Mouse (Mus musculus) brain, embryonic 14.5 days (tissue): ENCODE data around the gene Slc1a2. TPM values are rescaled to one million over a fixed set of nuclear protein-coding genes. Genes with fewer than 3 reads are reported as not detected.
A peak's percentile ranks its signal among the peaks of the same experiment; 100 is the strongest.

Experiments
- DNase-seq: peaks from one replicate; pipeline ENCODE4 v3.0.0-alpha.2; 2011; ENCODE audit warnings: low read depth
- CTCF ChIP-seq: fragments of 200-500 bp; IDR thresholded peaks from 2 replicates; pipeline ENCODE4 v1.5.1; 2012; ENCODE audit warnings: inconsistent platforms, mild to moderate bottlenecking, moderate library complexity, borderline replicate concordance; ENCODE audit not compliant: insufficient read depth, insufficient read length; ENCODE audit errors: extremely low read depth
- POLR2A ChIP-seq: fragments of 200-500 bp; IDR thresholded peaks from 2 replicates; pipeline ENCODE4 v1.6.1; 2012; ENCODE audit warnings: mild to moderate bottlenecking, inconsistent platforms, borderline replicate concordance; ENCODE audit not compliant: poor library complexity, insufficient read depth, insufficient read length, severe bottlenecking; ENCODE audit errors: extremely low read depth
- polyA plus RNA-seq: library from polyadenylated mRNA; depleted of rRNA; stranded (reverse); fragments of >200 nt; gene quantifications from 2 replicates; pipeline ENCODE4 v1.2.3, GENCODE M21; 2012; rRNA removed

Slc1a2 gene
- polyA plus RNA-seq, 1 experiment: 46.2 TPM

GRCm38 (mm10) chr2:102825961-102826633, 167.6 kb downstream of the Slc1a2 start:
- no peak for TF ChIP-seq CTCF
- no peak for TF ChIP-seq POLR2A
- no peak for DNase-seq

- TF ChIP-seq CTCF: no peak
- no peak for TF ChIP-seq POLR2A
- DNase-seq: no peak
These were observed 169.4 kb downstream of the Slc1a2 start for GRCm38 (mm10) chr2:102827841-102828240.

- no peak for DNase-seq
These were observed 169.9 kb downstream of the Slc1a2 start for GRCm38 (mm10) chr2:102828381-102828780.

GRCm38 (mm10) chr2:102829201-102829600, 170.7 kb downstream of the Slc1a2 start:
- no peak for DNase-seq
- TF ChIP-seq CTCF (no peak), POLR2A (no peak)

More at GRCm38 (mm10) chr2:102828381-102828780, 169.9 kb downstream of the Slc1a2 start:
- TF ChIP-seq POLR2A (no peak), CTCF (no peak)

GRCm38 (mm10) chr2:102831547-102831946, 173.1 kb downstream of the Slc1a2 start:
- TF ChIP-seq CTCF (no peak), POLR2A (no peak)
- no peak for DNase-seq

- TF ChIP-seq CTCF (no peak), POLR2A (no peak)
- DNase-seq: peak; percentile 49
These were observed 179.7 kb downstream of the Slc1a2 start for GRCm38 (mm10) chr2:102838179-102838578.

Other genes with a start within 250 kb of the Slc1a2 start
- gene Fjx1, start 206.2 kb upstream of the Slc1a2 start, polyA plus RNA-seq: 59.1 and 67.1 TPM in 2 replicates
- 4.8 and 6.2 TPM in 2 replicates for gene Pamr1, start 108.6 kb upstream of the Slc1a2 start, polyA plus RNA-seq
- gene Cd44, start 243.0 kb downstream of the Slc1a2 start, polyA plus RNA-seq: 2.8 and 4.1 TPM in 2 replicates